Mouse (Mus musculus) lung, embryonic 16.5 days (tissue): Measurements from ENCODE around the gene Gnb1. TPM values are rescaled to one million over a fixed set of nuclear protein-coding genes. Genes with fewer than 3 reads are reported as not detected.
A peak's percentile ranks its signal among the peaks of the same experiment; 100 is the strongest.
"Not testable (repeated sequence)": the region's sequence is repeated elsewhere in the genome, so short reads cannot be mapped to it uniquely, and the experiment has no call there.

Experiments used
- ATAC-seq: fragments of 200-750 bp; cut with Nextera tagmentation; 2 replicates; pipeline ENCODE4 v1.8.0; 2017; ENCODE audit warnings: low read depth, mild to moderate bottlenecking, moderate library complexity
- H3K27ac ChIP-seq: fragments of 300-500 bp; sonication (generic); 2 replicates; pipeline ENCODE4 v1.5.1; 2014; ENCODE audit warnings: mild to moderate bottlenecking, control low read depth, low read length
- H3K27me3 ChIP-seq: fragments of 300-500 bp; sonication (generic); 2 replicates; pipeline ENCODE4 v1.6.1; 2014; ENCODE audit warnings: low read depth, low read length, mixed read lengths; ENCODE audit not compliant: control insufficient read depth, insufficient read depth
- H3K36me3 ChIP-seq: fragments of 300-500 bp; sonication (generic); 2 replicates; pipeline ENCODE4 v1.6.1; 2014; ENCODE audit warnings: low read length; ENCODE audit not compliant: control insufficient read depth, insufficient read depth
- H3K4me1 ChIP-seq: fragments of 300-500 bp; sonication (generic); replicated peaks from 2 replicates; pipeline ENCODE4 v1.6.1; 2014; ENCODE audit warnings: low read length, mixed read lengths; ENCODE audit not compliant: control insufficient read depth, insufficient read depth
- H3K4me2 ChIP-seq: fragments of 300-500 bp; sonication (generic); 2 replicates; pipeline ENCODE4 v1.6.1; 2014; ENCODE audit warnings: low read depth, low read length, control low read depth
- H3K4me3 ChIP-seq: fragments of 300-500 bp; sonication (generic); 2 replicates; pipeline ENCODE4 v1.5.1; 2014; ENCODE audit warnings: mild to moderate bottlenecking, low read length, control low read depth
- H3K9ac ChIP-seq: fragments of 300-500 bp; sonication (generic); 2 replicates; pipeline ENCODE4 v1.6.1; 2014; ENCODE audit warnings: low read length, control low read depth
- H3K9me3 ChIP-seq: fragments of 300-500 bp; sonication (generic); 2 replicates; pipeline ENCODE4 v1.6.1; 2016; ENCODE audit warnings: low read length; ENCODE audit not compliant: control insufficient read depth
- whole genome bisulfite sequencing: fragments of 180-500 bp; shearing (Covaris S2); extraction: QIAGEN DNeasy Blood & Tissue Kit; methylation state at CpG from one replicate; pipeline ENCODE4 v1.1.7; 2014; 5-methylcytosine and 5-hydroxymethylcytosine counted together
- polyA plus RNA-seq: library from polyadenylated mRNA; unstranded; fragments of >200 nt; fragmentation: Nextera tagmentation; extraction: Ambion mirVana; gene quantifications from 2 replicates; pipeline ENCODE4 v1.2.1, GENCODE M21; 2015

Gene Gnb1
- polyA plus RNA-seq, 1 experiment from 2014 or later: 455 TPM

DNA sequence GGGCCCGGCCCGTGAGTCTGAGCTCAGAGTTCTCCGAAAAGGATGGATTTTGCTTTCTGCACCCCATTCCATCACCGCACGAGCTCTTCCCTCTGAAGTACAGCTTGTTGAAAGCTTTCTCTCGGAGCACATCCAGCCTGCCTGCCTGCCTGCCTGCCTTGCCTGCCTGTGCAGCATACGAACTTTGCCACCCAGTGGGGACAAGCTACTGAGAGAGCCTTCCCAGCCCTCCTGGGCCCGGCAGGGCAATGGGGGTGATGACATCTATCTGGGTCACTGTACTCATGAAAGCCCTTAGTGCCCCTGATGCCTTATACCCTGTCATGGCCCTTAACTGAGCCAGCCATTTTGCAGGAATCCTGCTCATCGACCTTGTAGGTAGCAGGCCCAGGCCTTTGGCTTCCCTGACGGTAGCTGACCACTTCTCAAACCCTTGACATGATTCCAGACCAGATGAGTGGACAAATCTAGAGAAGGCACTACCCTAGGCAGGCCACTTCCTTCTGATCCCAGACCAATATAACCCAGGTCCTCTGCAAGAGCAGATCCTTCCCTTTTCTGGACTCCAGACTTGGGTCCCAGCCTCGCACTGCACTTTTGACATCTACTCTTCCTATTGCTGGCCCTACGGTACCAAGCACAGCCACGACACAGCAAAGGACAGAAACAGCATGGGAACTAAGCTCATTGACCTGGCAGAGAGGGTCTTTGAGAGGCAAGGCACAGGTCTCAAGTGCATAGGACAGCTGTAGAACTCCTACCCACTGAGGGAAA, 23.7 kb upstream of the Gnb1 start:
- Histone ChIP-seq H3K27me3 (no peaks in the 10 kb centered on the region), H3K9me3 (no peaks in the 10 kb centered on the region), H3K9ac (no peak overlapping the region), H3K4me1 (no peaks in the 10 kb centered on the region), H3K27ac (no peak overlapping the region), H3K36me3 (no peaks in the 10 kb centered on the region), H3K4me3 (no peak overlapping the region), H3K4me2 (no peak overlapping the region)
- no peak for ATAC-seq
- WGBS: 73% methylated on average over 13 of the region's 13 CpGs

DNA sequence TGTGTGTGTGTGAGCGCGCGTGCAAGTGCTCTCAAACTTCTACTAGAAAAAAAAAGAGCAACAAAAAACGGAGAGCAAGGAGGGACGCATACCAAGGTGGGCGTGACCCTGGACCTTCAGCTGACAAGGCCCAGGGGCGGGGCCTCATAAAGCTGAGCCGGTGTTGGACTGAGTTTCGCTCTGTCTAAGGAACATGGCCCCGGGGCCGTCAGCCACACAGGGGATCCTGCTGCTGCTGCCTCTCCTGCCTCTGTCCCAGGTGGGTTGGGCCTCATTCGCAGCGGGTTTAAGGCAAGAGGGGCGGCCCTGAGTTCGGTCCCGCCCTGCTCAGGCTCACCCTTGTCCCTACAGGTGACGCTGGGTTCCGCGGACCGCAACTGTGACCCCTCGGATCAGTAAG, 22.2 kb upstream of the Gnb1 start, which contains the start of gene Tmem52:
Tmem52 (plus strand) TSS at position 163 of the 400 bp plus-strand sequence.
- Histone ChIP-seq H3K4me1 (no peaks in the 10 kb centered on the region), H3K4me3 (peak within 1 kb of the TSS; percentile 45), H3K9ac (peak within 1 kb of the TSS; percentile 42; the same call in 1 of the 2 replicates), H3K27ac (no peak within 1 kb of the TSS), H3K4me2 (peak within 1 kb of the TSS; percentile 58), H3K27me3 (no peaks in the 10 kb centered on the region), H3K36me3 (no peaks in the 10 kb centered on the region), H3K9me3 (no peaks in the 10 kb centered on the region)
- ATAC-seq: peak; percentile 48
- 7% methylated on average over 21 of the region's 21 CpGs for WGBS

- Histone ChIP-seq H3K27me3 (no peaks in the 10 kb centered on the region), H3K27ac (no peak overlapping the region), H3K4me3 (no peak overlapping the region; the same call in 1 of the 2 replicates), H3K4me2 (peak overlapping the region; percentile 58), H3K9ac (no peak overlapping the region), H3K9me3 (no peaks in the 10 kb centered on the region), H3K4me1 (no peaks in the 10 kb centered on the region), H3K36me3 (no peaks in the 10 kb centered on the region)
- ATAC-seq: peak; percentile 36
- 63% methylated on average over 18 of the region's 18 CpGs for WGBS
These were observed 21.4 kb upstream of the Gnb1 start for GRCm38 (mm10) chr4:155469590-155470262.

DNA sequence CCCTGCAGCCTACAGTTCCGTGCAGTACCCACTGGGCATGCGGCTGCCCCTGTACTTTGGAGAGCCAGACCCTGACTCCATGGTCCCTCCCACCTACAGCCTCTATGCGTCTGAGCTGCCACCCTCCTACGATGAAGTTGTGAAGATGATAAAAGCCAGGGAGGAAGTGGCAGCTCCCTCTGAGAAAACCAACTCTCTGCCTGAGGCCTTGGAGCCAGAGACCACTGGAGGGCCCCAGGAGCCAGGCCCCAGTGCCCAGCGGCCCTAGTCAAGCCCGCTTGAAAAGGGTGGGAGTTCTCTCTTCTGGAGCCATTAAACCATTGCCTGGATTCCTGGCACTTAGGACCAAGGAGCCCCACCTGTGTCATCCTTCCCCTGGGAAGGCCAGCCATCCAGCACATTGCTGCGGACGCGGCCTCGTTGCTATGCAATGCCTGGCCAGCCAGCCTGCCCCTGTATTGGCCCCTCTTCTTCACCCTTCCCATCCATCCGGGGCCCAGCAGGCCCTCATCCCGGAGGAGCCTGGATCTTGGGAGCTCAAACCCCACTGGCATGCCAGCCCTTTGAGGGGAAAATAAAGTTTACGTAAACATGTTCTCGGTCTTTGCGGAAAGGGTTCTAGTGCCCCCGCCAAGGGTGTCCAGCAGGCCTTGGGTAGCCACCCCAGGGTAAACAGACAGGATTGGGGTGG, 20.8 kb upstream of the Gnb1 start:
- WGBS: 75% methylated on average over 16 of the region's 16 CpGs
- Histone ChIP-seq H3K27ac (no peak overlapping the region), H3K4me1 (no peaks in the 10 kb centered on the region), H3K9me3 (no peaks in the 10 kb centered on the region), H3K27me3 (no peaks in the 10 kb centered on the region), H3K36me3 (no peaks in the 10 kb centered on the region), H3K4me2 (no peak overlapping the region), H3K4me3 (no peak overlapping the region), H3K9ac (no peak overlapping the region)
- ATAC-seq: no peak

DNA sequence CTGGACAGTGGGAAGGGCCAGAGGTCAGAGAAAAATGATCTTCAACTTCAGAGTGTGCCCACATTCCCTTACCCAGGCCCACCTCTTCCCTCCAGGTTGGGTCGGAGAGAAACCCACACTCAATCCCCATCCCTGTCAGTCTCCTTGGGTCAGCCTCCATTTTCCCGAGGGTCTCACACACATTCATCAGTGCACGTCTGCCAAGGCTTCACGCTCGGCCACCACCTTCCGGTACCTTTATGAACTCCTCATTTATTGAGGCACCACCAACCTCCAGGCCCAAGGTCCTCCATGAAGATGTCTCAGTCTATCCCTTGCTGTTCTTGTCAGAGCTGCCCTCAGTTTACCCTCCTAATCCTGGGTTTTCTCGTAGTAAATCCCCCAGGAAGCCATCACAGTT, 20.2 kb upstream of the Gnb1 start:
- Histone ChIP-seq H3K9me3 (no peaks in the 10 kb centered on the region), H3K4me1 (no peaks in the 10 kb centered on the region), H3K9ac (no peak overlapping the region), H3K36me3 (no peaks in the 10 kb centered on the region), H3K4me3 (no peak overlapping the region), H3K27me3 (no peaks in the 10 kb centered on the region), H3K27ac (no peak overlapping the region), H3K4me2 (no peak overlapping the region)
- 81% methylated on average over 7 of the region's 7 CpGs for WGBS
- no peak for ATAC-seq

DNA sequence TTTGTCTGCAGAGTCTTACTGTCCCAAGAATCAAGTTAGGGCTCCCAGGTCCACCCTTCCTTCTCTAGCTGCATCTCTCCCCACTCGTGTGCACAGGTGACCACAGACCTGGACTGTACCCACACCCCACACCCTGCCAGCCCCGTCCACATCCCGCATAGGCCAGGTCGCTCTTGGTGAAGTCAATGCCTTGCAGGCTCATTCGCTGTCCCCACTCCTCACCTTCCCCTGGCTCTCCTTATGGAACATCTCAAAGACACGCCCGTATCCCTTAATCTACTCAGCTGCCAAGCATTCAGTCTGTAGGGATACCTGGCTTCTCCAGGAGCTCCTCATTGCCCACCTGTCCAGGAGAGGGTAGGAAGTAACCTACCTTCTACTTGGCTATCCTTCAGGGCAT, 19.8 kb upstream of the Gnb1 start:
- Histone ChIP-seq H3K27ac (no peak overlapping the region), H3K4me3 (no peak overlapping the region), H3K4me2 (no peak overlapping the region), H3K36me3 (no peaks in the 10 kb centered on the region), H3K9me3 (no peaks in the 10 kb centered on the region), H3K4me1 (no peaks in the 10 kb centered on the region), H3K9ac (no peak overlapping the region), H3K27me3 (no peaks in the 10 kb centered on the region)
- ATAC-seq: no peak
- 84% methylated on average over 7 of the region's 7 CpGs for WGBS

DNA sequence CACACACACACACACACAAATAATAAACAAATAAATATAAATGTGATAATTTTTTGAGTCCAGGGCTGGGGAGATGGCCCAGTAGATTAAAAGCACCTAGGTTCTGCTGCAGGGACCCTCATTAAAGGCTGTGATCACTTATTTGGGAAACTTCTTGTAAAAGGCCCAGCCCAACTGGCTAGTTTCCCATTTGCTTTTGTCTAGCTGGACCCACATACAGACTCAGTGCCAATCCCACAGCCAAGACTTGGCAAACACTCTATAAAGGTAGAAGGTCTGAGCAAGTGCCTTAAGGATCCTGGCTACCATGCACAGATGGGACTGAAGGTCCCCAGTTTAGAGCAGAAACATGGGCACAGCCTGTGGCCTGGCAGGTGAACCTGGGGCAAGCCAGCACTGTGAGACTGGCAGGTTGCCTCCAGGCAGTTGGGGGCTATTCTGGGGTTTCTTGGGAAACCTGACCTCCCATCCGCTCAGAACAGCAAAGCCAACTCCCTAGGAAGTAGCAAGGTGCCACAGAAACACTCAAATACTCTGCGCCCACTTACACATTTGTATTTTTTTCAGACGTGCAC, 18.4 kb upstream of the Gnb1 start:
- Histone ChIP-seq H3K9ac (no peak overlapping the region), H3K36me3 (no peaks in the 10 kb centered on the region), H3K27ac (no peak overlapping the region), H3K27me3 (no peaks in the 10 kb centered on the region), H3K9me3 (no peaks in the 10 kb centered on the region), H3K4me1 (no peaks in the 10 kb centered on the region), H3K4me2 (no peak overlapping the region), H3K4me3 (no peak overlapping the region)
- ATAC-seq: no peak
- 54% methylated on average over 3 of the region's 3 CpGs for WGBS

DNA sequence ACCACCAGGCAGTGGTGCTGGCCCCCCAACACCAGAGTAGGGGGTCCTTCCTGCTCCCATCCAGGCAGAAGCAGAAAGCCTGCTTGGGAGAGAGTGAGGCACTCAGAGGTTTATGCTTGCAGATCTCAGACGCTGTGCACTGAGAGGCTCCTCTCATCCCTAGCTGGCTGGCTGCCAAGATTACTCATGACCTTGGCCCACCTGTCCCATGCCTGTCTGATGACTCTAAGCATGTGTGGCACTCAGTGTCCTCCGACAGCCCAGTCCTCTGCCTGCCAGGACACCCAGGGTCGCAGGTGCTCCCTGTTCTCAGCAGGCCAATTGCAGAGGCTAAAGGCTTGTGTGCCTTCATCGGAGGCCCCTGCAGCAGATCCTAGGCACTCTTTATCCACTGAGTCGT, 17.8 kb upstream of the Gnb1 start:
- 45% methylated on average over 5 of the region's 5 CpGs for WGBS
- H3K4me3 ChIP-seq: no peak overlapping the region
- no peak overlapping the region for H3K9ac ChIP-seq
- no peaks in the 10 kb centered on the region for H3K36me3 ChIP-seq
- no peaks in the 10 kb centered on the region for H3K27me3 ChIP-seq
- no peak overlapping the region for H3K4me2 ChIP-seq
- no peaks in the 10 kb centered on the region for H3K4me1 ChIP-seq
- H3K27ac ChIP-seq: no peak overlapping the region
- ATAC-seq: no peak
- H3K9me3 ChIP-seq: no peaks in the 10 kb centered on the region

- H3K36me3 ChIP-seq, H3K4me2 ChIP-seq, H3K27me3 ChIP-seq, H3K4me1 ChIP-seq, H3K9me3 ChIP-seq, H3K27ac ChIP-seq, H3K9ac ChIP-seq, H3K4me3 ChIP-seq, ATAC-seq: not testable (repeated sequence)
- 45% methylated on average over 2 of the region's 2 CpGs for WGBS
These were observed 17.4 kb upstream of the Gnb1 start for GRCm38 (mm10) chr4:155473796-155474195.
